Mouse (Mus musculus) C2C12 (cell line): ENCODE results near the gene Suco. TPM values are rescaled to one million over a fixed set of nuclear protein-coding genes. Genes with fewer than 3 reads are reported as not detected.

Source experiments
- H3K27me3 ChIP-seq: one replicate; pipeline ENCODE4 v1.6.1; 2011; ENCODE audit not compliant: control insufficient read depth, insufficient read depth, insufficient read length
- H3K36me3 ChIP-seq: one replicate; pipeline ENCODE4 v1.6.1; 2011; ENCODE audit not compliant: control insufficient read depth, insufficient read depth
- H3K4me3 ChIP-seq: one replicate; pipeline ENCODE4 v1.5.1; 2011; ENCODE audit warnings: mild to moderate bottlenecking, control low read depth; ENCODE audit not compliant: poor library complexity, insufficient read depth, severe bottlenecking
- H3K79me2 ChIP-seq: one replicate; pipeline ENCODE4 v1.6.1; 2011; ENCODE audit not compliant: control insufficient read depth, insufficient read depth
- H3K79me3 ChIP-seq: one replicate; pipeline ENCODE4 v1.6.1; 2011; ENCODE audit warnings: low read depth, control low read depth
- H3ac ChIP-seq: one replicate; pipeline ENCODE3; 2011; ENCODE audit warnings: low read depth; ENCODE audit not compliant: control insufficient read depth, insufficient read length
- CEBPB ChIP-seq: IDR thresholded peaks from one replicate; pipeline ENCODE4 v1.6.1; 2011; ENCODE audit warnings: low read depth, mild to moderate bottlenecking, control low read depth, moderate library complexity
- CTCF ChIP-seq: IDR thresholded peaks from one replicate; pipeline ENCODE4 v1.5.1; 2011; ENCODE audit not compliant: control insufficient read depth, insufficient read depth, insufficient read length
- FOSL1 ChIP-seq: IDR thresholded peaks from one replicate; pipeline ENCODE4 v1.8.0; 2011; ENCODE audit warnings: mild to moderate bottlenecking, low read length; ENCODE audit not compliant: poor library complexity, insufficient read depth, severe bottlenecking
- MAX ChIP-seq: IDR thresholded peaks from one replicate; pipeline ENCODE4 v1.6.1; 2011; ENCODE audit warnings: mild to moderate bottlenecking, control low read depth
- MYOD1 ChIP-seq: IDR thresholded peaks from one replicate; pipeline ENCODE4 v1.6.1; 2011; ENCODE audit warnings: low read depth; ENCODE audit not compliant: control insufficient read depth, insufficient read length
- MYOG ChIP-seq: IDR thresholded peaks from one replicate; pipeline ENCODE4 v1.6.1; 2011; ENCODE audit not compliant: control insufficient read depth, insufficient read length; ENCODE audit errors: extremely low read depth
- USF1 ChIP-seq: IDR thresholded peaks from one replicate; pipeline ENCODE4 v1.6.1; 2011; ENCODE audit warnings: low read depth, mild to moderate bottlenecking, control low read depth, moderate library complexity
- polyA plus RNA-seq: library from polyadenylated mRNA; unstranded; fragments of >200 nt; fragmentation: generic; extraction: Trizol; gene quantifications from one replicate; pipeline ENCODE4 v1.2.1, GENCODE M21; 2012; ENCODE audit warnings: missing spikeins

The Suco gene
- polyA plus RNA-seq, 1 experiment: 3.7 TPM

- H3K79me2 ChIP-seq: no peaks in the 10 kb centered on the region
- peaks cover 3% of the 10 kb centered on the region for H3K27me3 ChIP-seq
- TF ChIP-seq MAX (no peak), FOSL1 (no peak), CEBPB (no peak), CTCF (no peak), MYOD1 (no peak), USF1 (no peak), MYOG (no peak)
- H3ac ChIP-seq: no peak overlapping the region
- H3K36me3 ChIP-seq: no peaks in the 10 kb centered on the region
- no peak overlapping the region for H3K4me3 ChIP-seq
- no peaks in the 10 kb centered on the region for H3K79me3 ChIP-seq
These were observed 83.9 kb downstream of the Suco start for GRCm38 (mm10) chr1:161792687-161792969.

DNA sequence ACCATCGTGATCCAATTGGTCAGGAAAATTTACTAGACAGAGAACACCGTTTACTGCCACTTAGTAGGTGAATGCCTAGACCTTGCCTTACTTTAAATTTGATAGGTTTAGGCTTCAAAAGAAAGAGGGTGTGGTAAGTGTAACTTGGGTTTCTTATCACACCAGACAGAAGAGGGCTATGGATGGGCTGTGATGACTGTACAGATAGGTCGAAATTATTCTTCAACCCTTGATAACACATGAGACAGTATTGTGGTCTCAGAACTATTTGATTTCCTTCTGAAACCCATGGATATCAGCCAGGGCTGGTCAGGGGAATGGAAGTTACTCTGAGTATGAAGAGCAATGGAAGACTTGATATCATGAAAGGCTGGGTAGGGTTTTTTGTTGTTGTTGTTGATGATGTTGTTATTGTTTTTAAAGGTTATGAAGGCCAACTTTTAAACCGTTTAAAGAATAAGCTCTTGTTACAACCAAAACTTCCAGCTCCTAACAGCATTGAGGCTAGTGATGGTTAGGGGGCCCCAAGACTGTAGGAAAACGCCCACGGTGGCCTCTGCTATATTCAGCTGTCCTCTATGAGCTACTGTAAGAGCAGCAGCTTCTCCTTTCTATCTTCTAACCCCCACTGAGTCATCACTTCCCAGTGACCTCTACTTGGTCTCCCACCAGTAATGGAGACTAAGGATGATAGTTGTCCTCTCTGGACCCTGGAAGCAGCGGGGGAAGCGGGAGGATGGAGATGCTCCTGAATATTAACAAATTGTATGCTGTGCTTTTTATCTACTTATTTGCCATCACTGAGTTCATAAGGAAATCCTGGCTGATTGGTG lies 84.4 kb downstream of the Suco start:
- Histone ChIP-seq H3K79me3 (no peaks in the 10 kb centered on the region), H3K27me3 (peaks cover 3% of the 10 kb centered on the region), H3K79me2 (no peaks in the 10 kb centered on the region), H3K4me3 (no peak overlapping the region), H3K36me3 (no peaks in the 10 kb centered on the region), H3ac (no peak overlapping the region)
- TF ChIP-seq MYOD1: no peak
- TF ChIP-seq FOSL1: no peak
- TF ChIP-seq USF1: no peak
- TF ChIP-seq MAX: no peak
- no peak for TF ChIP-seq CEBPB
- no peak for TF ChIP-seq CTCF
- TF ChIP-seq MYOG: no peak

DNA sequence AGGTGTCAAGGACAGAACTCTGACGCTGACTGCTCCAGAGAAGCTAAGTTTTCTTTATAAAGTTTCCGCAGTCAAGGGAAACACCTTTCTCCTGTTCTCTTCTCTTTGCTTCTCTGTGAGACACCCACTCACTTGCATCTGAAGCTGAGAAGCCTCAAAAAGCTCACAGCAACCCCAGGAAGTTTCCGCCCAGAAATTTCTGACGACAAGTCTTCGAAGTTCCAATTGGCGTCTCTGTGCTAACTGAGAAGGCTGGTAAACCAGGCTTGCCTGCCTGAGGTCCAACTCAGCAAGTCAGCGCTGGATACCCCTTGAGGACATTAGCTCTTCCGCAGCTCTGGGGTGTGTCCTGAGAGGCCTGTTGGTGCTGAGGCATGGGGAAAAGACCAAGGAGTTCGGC lies 88.1 kb downstream of the Suco start, which contains the start of gene Fasl:
Gene Fasl, minus strand, starts transcription at position 157 of the 400 bp plus-strand sequence.
- no peak within 1 kb of the TSS for H3ac ChIP-seq
- H3K79me3 ChIP-seq: no peaks in the 10 kb centered on the region
- H3K27me3 ChIP-seq: peaks cover 3% of the 10 kb centered on the region
- H3K36me3 ChIP-seq: no peaks in the 10 kb centered on the region
- H3K4me3 ChIP-seq: no peak within 1 kb of the TSS
- no peak for TF ChIP-seq MYOD1
- no peak for TF ChIP-seq MAX
- TF ChIP-seq CEBPB: no peak
- no peak for TF ChIP-seq USF1
- TF ChIP-seq FOSL1: no peak
- TF ChIP-seq CTCF: no peak
- TF ChIP-seq MYOG: no peak
- H3K79me2 ChIP-seq: no peaks in the 10 kb centered on the region

- Histone ChIP-seq H3K79me2 (no peaks in the 10 kb centered on the region), H3K79me3 (no peaks in the 10 kb centered on the region), H3K27me3 (peaks cover 1% of the 10 kb centered on the region), H3K36me3 (no peaks in the 10 kb centered on the region), H3ac (no peak overlapping the region), H3K4me3 (no peak overlapping the region)
- TF ChIP-seq MAX (no peak), MYOG (no peak)
These were observed 93.8 kb downstream of the Suco start for GRCm38 (mm10) chr1:161782725-161783124.

DNA sequence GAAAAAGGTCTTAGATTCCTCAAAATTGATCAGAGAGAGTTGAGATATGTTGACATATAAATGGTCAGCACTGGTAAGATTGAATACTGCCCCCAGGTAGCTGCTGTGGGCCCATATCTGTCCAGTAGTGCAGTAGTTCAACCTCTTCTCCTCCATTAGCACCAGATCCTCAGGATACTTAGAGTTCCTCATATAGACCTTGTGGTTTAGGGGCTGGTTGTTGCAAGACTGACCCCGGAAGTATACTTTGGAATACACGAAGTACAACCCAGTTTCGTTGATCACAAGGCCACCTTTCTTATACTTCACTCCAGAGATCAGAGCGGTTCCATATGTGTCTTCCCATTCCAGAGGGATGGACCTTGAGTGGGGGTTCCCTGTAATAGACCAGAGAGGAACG lies 94.9 kb downstream of the Suco start:
- no peaks in the 10 kb centered on the region for H3K79me3 ChIP-seq
- H3ac ChIP-seq: no peak overlapping the region
- H3K36me3 ChIP-seq: no peaks in the 10 kb centered on the region
- TF ChIP-seq CTCF (no peak), USF1 (no peak), MYOD1 (no peak), MAX (no peak), MYOG (no peak), CEBPB (no peak), FOSL1 (no peak)
- no peak overlapping the region for H3K4me3 ChIP-seq
- H3K27me3 ChIP-seq: no peaks in the 10 kb centered on the region
- no peaks in the 10 kb centered on the region for H3K79me2 ChIP-seq

- H3K79me2 ChIP-seq: no peaks in the 10 kb centered on the region
- H3ac ChIP-seq: no peak overlapping the region
- TF ChIP-seq USF1 (no peak), CTCF (no peak), FOSL1 (no peak), MYOD1 (no peak), CEBPB (no peak), MYOG (no peak), MAX (no peak)
- no peaks in the 10 kb centered on the region for H3K79me3 ChIP-seq
- H3K27me3 ChIP-seq: peaks cover 3% of the 10 kb centered on the region
- H3K4me3 ChIP-seq: no peak overlapping the region
- no peaks in the 10 kb centered on the region for H3K36me3 ChIP-seq
These were observed 97.4 kb downstream of the Suco start for GRCm38 (mm10) chr1:161779057-161779456.
